ENCODE assay signal across 9 mouse cellular contexts in genomic region chr9:102841832-102842231, GRCm38 (mm10). TPM values are rescaled to one million over a fixed set of nuclear protein-coding genes. Genes with fewer than 3 reads are reported as not detected.
DNase-seq lines count a peak whose midpoint lies in the region; ATAC-seq and TF ChIP-seq lines count a peak whose summit lies in the region.
"Had no signal": no experiment of that assay in that cellular context is flagged by ENCODE, and none has a peak within 500 bp of the region (broad histone marks: within the 10 kb centered on the region; RNA-seq: fewer than 3 reads in every experiment).

No protein-coding gene starts in this region.

- H3K9ac ChIP-seq in embryonic facial prominence, embryonic 13.5 days = no peak overlapping the region
- no peak overlapping the region for H3K9ac ChIP-seq in intestine, embryonic 15.5 days
- no peak overlapping the region for H3K9ac ChIP-seq in intestine, postnatal 0 days (ENCODE audit: low read depth, low read length)
- no peak overlapping the region for H3K9ac ChIP-seq in embryonic facial prominence, embryonic 14.5 days (ENCODE audit: low read depth, low read length)

- TF ChIP-seq CTCF in intestine, postnatal 0 days (IDR thresholded peaks at IDR 0.05; ENCODE audit: low read depth) = no peak

- DNase-seq in embryonic facial prominence, embryonic 10.5 days (ENCODE audit: low spot score) = no peak
- no peak for DNase-seq in embryonic facial prominence, embryonic 14.5 days (ENCODE audit: low spot score)
- peak; percentile 49 for DNase-seq in lung, postnatal 14 days
- no peak for DNase-seq in ovary, postnatal 36 days (ENCODE audit: low spot score)
- no peak for DNase-seq in left cerebral cortex, postnatal 14 days (ENCODE audit: low spot score in 2 of 2)

- no peak overlapping the region for H3K4me3 ChIP-seq in embryonic facial prominence, embryonic 13.5 days
- no peak overlapping the region for H3K4me3 ChIP-seq in embryonic facial prominence, embryonic 10.5 days
- no peak overlapping the region for H3K4me3 ChIP-seq in intestine, embryonic 15.5 days (replicated peaks)
- H3K4me3 ChIP-seq in intestine, postnatal 0 days (ENCODE audit: low read depth, low read length) = no peak overlapping the region
- H3K4me3 ChIP-seq in embryonic facial prominence, embryonic 14.5 days (ENCODE audit: low read depth, low read length) = no peak overlapping the region

- 0 out of 2 replicates have a peak overlapping the region, but pooled peaks have one; percentile 37 for H3K4me2 ChIP-seq in embryonic facial prominence, embryonic 13.5 days
- H3K4me2 ChIP-seq in intestine, embryonic 15.5 days (replicated peaks) = no peak overlapping the region; the same call in 1 of the 2 replicates
- H3K4me2 ChIP-seq in intestine, postnatal 0 days (replicated peaks; ENCODE audit: low read depth) = no peak overlapping the region
- peak overlapping the region; percentile 11; the same call in 1 of the 2 replicates for H3K4me2 ChIP-seq in embryonic facial prominence, embryonic 14.5 days (ENCODE audit: low read depth, low read length)

- H3K4me1 ChIP-seq in embryonic facial prominence, embryonic 13.5 days = peaks cover 84% of the 10 kb centered on the region
- peaks cover 81% of the 10 kb centered on the region for H3K4me1 ChIP-seq in embryonic facial prominence, embryonic 10.5 days
- H3K4me1 ChIP-seq in intestine, embryonic 15.5 days (replicated peaks) = peaks cover 77% of the 10 kb centered on the region
- H3K4me1 ChIP-seq in intestine, postnatal 0 days (replicated peaks; ENCODE audit: control insufficient read depth, insufficient read depth, low read length) = peaks cover 22% of the 10 kb centered on the region
- peaks cover 63% of the 10 kb centered on the region for H3K4me1 ChIP-seq in embryonic facial prominence, embryonic 14.5 days (ENCODE audit: control insufficient read depth, insufficient read depth, low read length)

- H3K27ac ChIP-seq in embryonic facial prominence, embryonic 13.5 days = peak overlapping the region; percentile 44; the same call in 1 of the 2 replicates
- H3K27ac ChIP-seq in embryonic facial prominence, embryonic 10.5 days (replicated peaks) = no peak overlapping the region
- peak overlapping the region; percentile 7; the same call in 1 of the 2 replicates for H3K27ac ChIP-seq in intestine, embryonic 15.5 days
- no peak overlapping the region for H3K27ac ChIP-seq in intestine, postnatal 0 days (ENCODE audit: low read depth, low read length)
- H3K27ac ChIP-seq in embryonic facial prominence, embryonic 14.5 days (replicated peaks; ENCODE audit: low read depth, low read length) = no peak overlapping the region

- no peaks in the 10 kb centered on the region for H3K9me3 ChIP-seq in embryonic facial prominence, embryonic 13.5 days
- H3K9me3 ChIP-seq in embryonic facial prominence, embryonic 10.5 days = no peaks in the 10 kb centered on the region
- H3K9me3 ChIP-seq in intestine, embryonic 15.5 days = no peaks in the 10 kb centered on the region
- H3K9me3 ChIP-seq in intestine, postnatal 0 days (ENCODE audit: control insufficient read depth) = no peaks in the 10 kb centered on the region
- H3K9me3 ChIP-seq in embryonic facial prominence, embryonic 14.5 days (ENCODE audit: control insufficient read depth, low read length) = no peaks in the 10 kb centered on the region

- no peaks in the 10 kb centered on the region for H3K27me3 ChIP-seq in embryonic facial prominence, embryonic 13.5 days
- H3K27me3 ChIP-seq in embryonic facial prominence, embryonic 10.5 days (replicated peaks; ENCODE audit: low read depth, poor library complexity, severe bottlenecking) = no peaks in the 10 kb centered on the region
- no peaks in the 10 kb centered on the region for H3K27me3 ChIP-seq in intestine, embryonic 15.5 days (replicated peaks)
- no peaks in the 10 kb centered on the region for H3K27me3 ChIP-seq in intestine, postnatal 0 days (replicated peaks; ENCODE audit: control insufficient read depth, insufficient read depth, low read length)
- no peaks in the 10 kb centered on the region for H3K27me3 ChIP-seq in embryonic facial prominence, embryonic 14.5 days (replicated peaks; ENCODE audit: control insufficient read depth, insufficient read depth, low read length)

- WGBS in embryonic facial prominence, embryonic 13.5 days = 13% methylated on average over 1 of the region's 1 CpGs
- 30% methylated on average over 1 of the region's 1 CpGs for WGBS in embryonic facial prominence, embryonic 10.5 days
- WGBS in intestine, embryonic 15.5 days = 28% methylated on average over 1 of the region's 1 CpGs
- WGBS in intestine, postnatal 0 days = 69% methylated on average over 1 of the region's 1 CpGs
- 31% methylated on average over 1 of the region's 1 CpGs for WGBS in embryonic facial prominence, embryonic 14.5 days

- no peak for ATAC-seq in embryonic facial prominence, embryonic 13.5 days (ENCODE audit: insufficient number of reproducible peaks, insufficient read depth, low FRiP score, low TSS enrichment, low read depth)
- no peak for ATAC-seq in intestine, embryonic 15.5 days
- no peak for ATAC-seq in intestine, postnatal 0 days
- no peak for ATAC-seq in embryonic facial prominence, embryonic 14.5 days (ENCODE audit: low read depth)

- intact Hi-C loops in left cerebral cortex, postnatal 14 days (cut with DNase I) = no loop called here

- H3K36me3 ChIP-seq in embryonic facial prominence, embryonic 13.5 days = no peaks in the 10 kb centered on the region
- no peaks in the 10 kb centered on the region for H3K36me3 ChIP-seq in embryonic facial prominence, embryonic 10.5 days (replicated peaks)
- no peaks in the 10 kb centered on the region for H3K36me3 ChIP-seq in intestine, embryonic 15.5 days
- no peaks in the 10 kb centered on the region for H3K36me3 ChIP-seq in intestine, postnatal 0 days (ENCODE audit: control insufficient read depth, insufficient read depth)
- no peaks in the 10 kb centered on the region for H3K36me3 ChIP-seq in embryonic facial prominence, embryonic 14.5 days (ENCODE audit: control insufficient read depth, insufficient read depth, low read length)

RNA-seq across cellular contexts. Expression of gene Ryk, which starts 7.1 kb away (rescaled TPM):
- polyA plus RNA-seq in embryonic facial prominence, embryonic 13.5 days (2015; fragmentation: Nextera tagmentation; extraction: Ambion mirVana) = 25.4 and 26.5 TPM in 2 replicates
- 15.8 and 15.9 TPM in 2 replicates for polyA plus RNA-seq in embryonic facial prominence, embryonic 10.5 days (2016; fragmentation: Nextera tagmentation; extraction: Ambion mirVana)
- 19.7 and 21.2 TPM in 2 replicates for polyA plus RNA-seq in intestine, embryonic 15.5 days (2015; fragmentation: Nextera tagmentation; extraction: Ambion mirVana)
- 22.3 and 23.9 TPM in 2 replicates for polyA plus RNA-seq in intestine, postnatal 0 days (2015; fragmentation: Nextera tagmentation; extraction: Ambion mirVana)
- 30.0 and 31.1 TPM in 2 replicates for polyA plus RNA-seq in embryonic facial prominence, embryonic 14.5 days (2014; fragmentation: Nextera tagmentation; extraction: Ambion mirVana)
- 10 to 100 TPM; 28.1 to 31.6 TPM for total RNA-seq in left cerebral cortex, postnatal 14 days (2021)
- total RNA-seq: neutrophil, adult 5-6 weeks had no signal

Comparison
In these comparisons a context has a peak if more than half of its experiments do, and no peak if none do; other contexts are left out.
1. H3K27ac ChIP-seq: peak in embryonic facial prominence, embryonic 13.5 days (single experiment) and intestine, embryonic 15.5 days (single experiment); none in embryonic facial prominence, embryonic 10.5 days (single experiment), intestine, postnatal 0 days (single experiment) and embryonic facial prominence, embryonic 14.5 days (single experiment).
2. H3K4me2 ChIP-seq: peak in embryonic facial prominence, embryonic 13.5 days (single experiment) and embryonic facial prominence, embryonic 14.5 days (single experiment); none in intestine, embryonic 15.5 days (single experiment) and intestine, postnatal 0 days (single experiment).